Mouse (Mus musculus): ENCODE measurements around the gene Adgrd1.

GRCm38 (mm10) chr5:129065946-129066345 is 30.6 kb upstream of the Adgrd1 start:
- no peak for TF ChIP-seq CTCF (IDR thresholded peaks at IDR 0.05; ENCODE audit: low read depth, low read length)
- TF ChIP-seq GATA2 (IDR thresholded peaks at IDR 0.05; ENCODE audit: borderline replicate concordance, low read depth, low read length), result no peak
- no peak for TF ChIP-seq GATA1 (IDR thresholded peaks at IDR 0.05; ENCODE audit: borderline replicate concordance, low read length)
- no peak for TF ChIP-seq POLR2AphosphoS5 (IDR thresholded peaks at IDR 0.05; ENCODE audit: insufficient replicate concordance, low read depth, low read length)
- no peak for TF ChIP-seq TAL1 (conservative IDR thresholded peaks at IDR 0.05; ENCODE audit: low read depth, low read length)

All from G1E (cell line).